Mouse (Mus musculus) T-helper 2 cell (primary cell): Measurements from ENCODE around the gene E4f1.

Experiments used
- in situ Hi-C: fragments of 300-600 bp; cut with MboI, MseI; formaldehyde crosslinking; loops from one replicate; pipeline ENCODE4 v1.15.1; 2025; ENCODE audit warnings: high pct_unique_total_duplicates

Gene E4f1

DNA sequence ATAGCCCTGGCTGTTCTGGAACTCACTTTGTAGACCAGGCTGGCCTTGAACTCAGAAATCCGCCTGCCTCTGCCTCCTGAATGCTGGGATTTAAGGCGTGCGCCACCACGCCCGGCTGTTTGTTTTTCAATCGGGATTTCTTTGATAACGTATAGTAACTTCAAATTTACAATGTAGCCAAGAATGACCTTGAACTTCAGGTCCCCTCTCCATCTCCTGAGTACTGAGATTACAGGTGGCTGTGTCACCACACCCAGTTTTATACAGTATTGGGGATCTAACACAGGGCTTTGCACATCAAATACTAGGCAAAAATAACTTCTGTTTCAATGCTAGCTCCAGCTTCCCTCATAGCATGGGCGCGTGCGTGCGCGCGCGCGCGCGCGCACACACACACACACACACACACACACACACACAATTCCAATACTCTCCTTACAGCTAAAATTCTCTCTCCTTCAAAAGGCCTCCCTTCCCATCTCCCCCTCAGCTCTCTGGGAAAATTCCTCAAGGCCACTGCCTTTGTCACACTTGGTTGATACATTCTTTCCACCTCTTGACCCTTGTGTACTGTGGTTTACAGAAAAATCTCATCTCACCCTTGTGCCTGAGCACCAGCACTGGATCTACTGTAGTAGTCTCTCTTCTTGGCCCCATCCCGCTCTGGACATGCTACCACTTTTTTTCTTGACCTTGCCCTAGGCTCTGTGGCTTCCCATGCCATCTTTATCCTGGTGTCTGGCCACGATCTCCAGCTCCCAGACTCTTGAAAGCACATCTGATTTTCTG lies 11.1 kb upstream of the E4f1 start:
- in situ Hi-C loops: loop anchor here (5.0 kb wide), 1 partner anchor 41 kb away; no protein-coding TSS in a partner anchor

DNA sequence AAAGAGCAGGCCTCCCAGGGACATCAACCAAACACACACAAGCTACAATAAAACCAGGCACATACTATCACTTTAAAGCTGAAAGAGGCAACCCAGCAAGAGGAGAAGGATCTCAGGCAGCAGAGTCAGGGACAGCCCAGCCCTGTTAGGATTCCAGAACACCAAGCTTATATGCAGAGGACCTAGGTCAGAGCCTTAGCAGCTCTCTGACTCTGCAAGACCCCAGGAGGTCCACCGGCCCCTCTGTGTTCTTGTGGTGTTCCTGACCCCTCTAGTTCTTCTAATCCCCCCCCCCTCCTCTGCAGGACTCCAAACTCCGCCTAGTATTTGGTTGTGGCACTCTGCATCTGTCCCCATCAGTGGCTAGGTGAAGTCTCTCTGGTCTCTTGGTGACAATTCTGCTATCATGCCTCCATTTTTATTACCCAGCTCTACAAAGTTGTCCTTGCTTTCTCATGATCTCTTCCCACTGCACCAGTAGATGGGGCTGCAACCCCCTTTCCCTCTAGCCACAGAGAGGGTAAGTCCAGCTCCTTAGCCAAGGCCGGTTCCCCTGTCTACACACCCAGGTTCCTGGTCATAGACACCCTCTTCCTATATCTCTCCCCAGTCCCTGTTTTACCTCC lies 10.2 kb upstream of the E4f1 start:
- in situ Hi-C loops: loop anchor here (5.0 kb wide), 1 partner anchor 42 kb away; no protein-coding TSS in a partner anchor

DNA sequence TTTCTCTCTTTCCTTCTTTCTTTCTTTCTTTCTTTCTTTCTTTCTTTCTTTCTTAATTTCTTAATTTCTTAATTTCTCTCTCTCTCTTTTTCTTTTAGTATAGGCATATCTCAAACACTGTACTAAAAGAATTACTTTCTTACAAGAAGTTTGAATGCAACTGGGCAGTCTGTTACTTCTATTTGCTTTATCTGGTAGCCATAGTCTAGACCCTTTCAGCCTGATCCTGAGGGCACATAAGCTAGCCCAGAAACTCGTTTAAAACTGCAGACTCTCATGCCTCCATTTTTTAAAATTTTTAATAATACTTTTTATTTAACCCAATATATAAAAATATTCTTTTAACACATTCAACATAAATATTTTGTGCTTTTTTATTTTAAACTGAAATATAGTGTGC lies 9.3 kb upstream of the E4f1 start:
- in situ Hi-C loops: no loop called here

DNA sequence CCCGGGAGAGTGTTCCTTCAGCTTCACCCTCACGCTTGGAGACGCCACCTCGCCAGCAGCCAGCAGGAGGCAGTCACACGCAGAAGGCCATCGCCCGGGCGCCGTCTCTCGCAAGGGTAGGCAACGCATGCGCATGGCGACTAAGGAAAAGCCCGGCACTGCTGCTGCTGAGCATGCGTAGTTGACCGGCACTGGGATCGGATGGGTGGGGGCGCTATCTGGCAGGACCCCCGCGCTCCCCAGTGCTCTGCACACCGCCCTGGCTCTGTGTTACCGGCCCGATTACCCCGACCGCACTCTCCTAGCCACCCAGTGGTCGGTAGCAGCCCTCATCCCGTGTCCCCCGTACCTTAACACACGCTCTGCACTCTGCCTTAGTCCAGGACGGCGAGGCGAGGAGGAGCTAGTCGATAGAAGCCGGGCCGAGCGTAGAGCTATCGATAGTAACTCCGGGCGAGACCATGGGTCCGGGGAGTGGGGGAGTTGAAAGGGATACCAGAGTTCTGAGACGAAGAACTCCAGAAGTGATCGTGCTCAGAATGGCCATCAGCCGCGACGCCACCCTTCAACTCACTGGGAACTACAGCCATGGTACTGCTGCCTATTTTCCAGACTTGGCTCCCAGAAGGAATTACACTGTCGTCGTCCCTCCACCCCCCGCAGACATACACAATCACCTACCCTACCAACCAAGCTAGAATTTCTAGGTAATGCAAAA lies 8.7 kb upstream of the E4f1 start, which contains the start of gene Mlst8:
Mlst8 (minus strand) TSS at position 416 of the 718 bp plus-strand sequence.
- in situ Hi-C loops: no loop called here

DNA sequence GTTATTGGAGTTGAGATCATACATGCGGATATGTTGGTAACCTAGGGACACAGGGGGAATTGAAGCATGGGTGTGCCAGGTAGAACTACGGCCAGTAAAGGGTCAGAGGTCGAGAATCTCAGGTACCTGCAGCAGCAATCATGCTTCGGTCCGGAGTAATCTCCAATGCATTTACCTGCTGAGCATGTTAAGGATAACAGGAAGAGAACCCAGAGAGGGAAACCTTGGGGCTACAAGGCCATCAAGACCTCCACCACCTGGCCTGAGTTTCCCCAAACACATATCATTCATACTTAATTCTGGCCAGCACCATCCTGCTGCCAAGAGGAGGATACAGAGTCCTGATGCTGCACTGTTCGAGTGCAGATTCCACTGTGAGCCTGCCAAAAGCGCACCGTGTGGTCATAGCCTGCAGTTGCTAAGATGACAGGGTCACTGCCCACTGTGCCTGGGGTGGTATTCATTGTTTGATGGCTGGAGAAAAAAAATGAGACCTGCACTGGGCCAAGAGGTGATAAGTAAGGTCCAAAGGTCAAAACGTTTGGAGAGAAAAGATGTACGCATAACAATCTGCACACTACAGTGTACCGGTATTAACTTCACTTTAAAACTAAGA lies 8.0 kb upstream of the E4f1 start:
- in situ Hi-C loops: no loop called here

DNA sequence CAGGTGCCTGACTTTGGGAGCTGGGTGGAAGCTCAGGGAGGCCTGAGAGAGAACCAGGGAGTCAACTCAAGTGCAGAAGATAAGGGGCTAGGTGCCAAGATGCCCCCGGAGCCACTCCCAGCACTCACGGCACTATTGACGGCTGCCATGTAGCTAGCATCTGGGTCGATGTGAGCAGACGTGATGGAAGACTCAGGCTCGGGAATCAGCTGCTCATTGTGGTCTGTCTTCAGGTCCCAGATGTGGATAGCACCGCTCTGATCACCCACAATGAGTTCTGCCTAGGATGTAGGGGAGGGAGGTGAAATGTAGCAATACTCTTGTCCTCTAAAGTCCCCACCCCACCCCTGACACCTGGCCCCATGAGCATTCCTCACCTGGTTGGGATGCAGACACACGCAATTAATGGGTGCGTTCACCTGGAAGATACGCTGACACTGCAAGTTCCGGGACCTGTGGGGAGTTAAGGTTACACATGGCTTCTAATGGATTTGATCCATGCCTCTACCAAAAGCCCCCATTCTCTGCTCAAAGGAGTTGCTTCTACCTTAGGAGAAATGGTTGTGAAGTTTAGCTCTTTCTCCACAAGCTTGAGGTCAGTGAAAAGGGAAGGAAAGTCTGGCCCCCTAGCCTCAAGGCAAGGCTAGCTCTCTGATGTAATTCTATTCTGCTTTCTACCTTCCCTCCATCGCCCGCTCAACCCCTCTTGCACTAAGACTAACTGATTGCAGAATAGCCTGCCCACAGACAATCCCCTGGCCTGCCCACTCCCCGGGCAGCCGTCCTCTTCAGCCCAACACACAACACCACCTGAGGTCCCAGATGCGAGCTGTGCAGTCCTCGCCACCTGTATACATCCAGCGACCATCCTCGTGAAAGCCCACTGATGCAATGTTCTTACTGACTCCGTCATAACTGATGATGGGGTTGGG lies 7.2 kb upstream of the E4f1 start:
- in situ Hi-C loops: no loop called here

DNA sequence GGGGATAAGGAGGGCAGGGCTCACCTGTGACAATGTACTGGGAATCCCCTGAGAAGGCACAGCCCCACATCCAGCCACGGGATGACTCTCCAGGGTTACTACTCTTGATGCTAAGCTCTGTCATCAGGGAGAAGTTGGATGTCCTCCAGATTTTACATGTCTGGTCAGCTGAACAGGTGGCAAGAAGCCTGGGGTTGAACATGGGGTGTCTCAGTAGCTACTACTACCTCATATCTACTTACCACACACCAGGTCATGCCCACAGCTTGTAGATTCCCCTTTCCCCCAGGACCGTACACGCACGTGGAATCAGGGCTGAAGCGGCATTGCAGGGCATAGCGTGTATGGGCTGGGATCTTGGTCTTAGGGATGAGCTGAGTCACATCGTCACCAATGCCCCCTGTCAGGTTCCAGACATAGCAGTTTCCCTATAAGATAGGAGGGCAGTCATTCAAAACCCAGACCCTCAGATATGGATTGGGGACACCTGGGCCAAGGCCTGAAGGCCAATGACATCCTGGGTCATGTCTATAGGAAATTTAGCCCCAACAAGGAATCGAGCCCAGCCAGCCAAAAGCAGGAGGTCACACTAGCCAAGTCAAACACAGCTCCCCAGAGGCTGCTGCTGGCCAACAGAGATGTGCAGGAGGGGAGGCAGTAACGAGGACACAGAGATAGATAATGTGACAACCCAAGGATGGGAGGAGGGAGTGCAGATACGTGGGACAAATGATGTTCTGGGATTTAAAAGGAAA lies 6.1 kb upstream of the E4f1 start:
- in situ Hi-C loops: no loop called here

DNA sequence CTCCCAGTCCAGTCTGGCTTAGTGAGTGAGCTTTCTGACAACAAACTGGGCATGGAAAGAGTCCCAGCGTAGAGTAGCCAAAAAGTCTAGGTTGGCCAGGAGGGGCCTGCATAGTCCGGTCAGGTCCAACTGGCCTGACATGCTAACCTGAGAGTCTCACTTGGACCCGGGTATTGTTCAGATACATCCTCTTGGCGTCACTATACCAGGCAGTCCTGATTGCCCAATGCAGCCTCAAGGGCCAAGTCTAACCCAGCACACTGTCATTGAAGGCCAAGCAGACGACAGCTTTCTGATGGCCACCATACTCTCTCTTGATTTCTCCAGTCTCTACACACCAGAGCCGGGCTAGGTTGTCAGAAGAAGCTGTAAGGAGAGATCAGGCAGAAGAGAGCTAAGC lies 5.5 kb upstream of the E4f1 start:
- in situ Hi-C loops: no loop called here

DNA sequence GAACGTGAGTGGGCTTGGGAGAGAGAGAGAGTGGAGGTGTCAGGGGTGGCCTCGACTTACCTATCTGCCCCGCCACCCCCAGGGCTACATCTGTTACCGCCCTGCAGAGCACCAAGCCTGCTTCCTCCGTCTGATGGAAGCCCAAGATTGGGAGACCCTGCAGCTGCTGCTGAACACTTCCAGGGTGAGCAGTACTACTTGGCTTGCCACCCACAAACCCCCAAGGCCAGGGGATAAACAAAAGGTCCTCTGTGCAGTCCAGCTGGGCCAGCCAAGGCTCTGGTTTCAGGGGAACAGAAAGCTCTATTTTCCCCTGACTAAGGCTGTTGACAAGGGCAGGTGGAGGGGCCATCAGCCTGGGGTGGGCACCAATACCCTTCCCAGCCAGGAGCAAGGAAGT lies 4.4 kb upstream of the E4f1 start:
- in situ Hi-C loops: loop anchor here (25.0 kb wide), 1 partner anchor 1388 kb away; the partner anchor contains the start of genes Mcrip2 and Wdr90

DNA sequence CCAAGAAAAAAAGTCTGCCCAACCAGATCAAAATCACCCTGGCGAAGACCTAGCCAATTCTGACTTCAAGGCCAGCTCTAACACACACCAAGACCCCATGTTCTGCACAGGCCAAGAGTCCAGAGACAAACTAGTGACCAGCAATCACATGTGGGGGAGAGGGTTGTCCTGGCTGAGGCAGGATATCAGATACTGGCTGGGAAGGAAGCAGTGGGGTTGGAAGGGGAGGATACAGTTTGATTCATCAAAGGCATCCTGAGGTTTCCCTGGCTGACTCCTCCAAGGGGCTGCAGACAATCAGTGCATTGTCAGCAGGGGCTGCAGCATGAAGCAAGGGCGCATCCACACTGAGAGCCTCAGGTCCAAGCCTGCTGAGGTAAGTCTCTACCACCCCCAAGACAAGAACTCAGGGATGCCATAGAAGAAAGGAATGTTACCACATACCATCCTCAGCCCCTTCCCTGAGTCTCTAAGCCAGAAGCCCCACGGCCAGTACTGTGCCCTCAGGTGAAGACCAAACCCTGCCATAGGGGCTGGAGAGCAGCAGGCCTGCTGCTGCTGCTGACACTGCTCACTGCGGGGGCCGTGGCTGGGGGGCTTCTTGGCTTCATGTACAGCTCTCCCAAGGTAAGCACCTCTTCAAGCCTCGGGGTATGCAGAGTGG lies 3.6 kb upstream of the E4f1 start, which contains the start of gene Bricd5:
Bricd5 (plus strand) TSS at position 273 of the 664 bp plus-strand sequence.
- in situ Hi-C loops: loop anchor here (25.0 kb wide), 1 partner anchor 1389 kb away; the partner anchor contains the start of genes Mcrip2 and Wdr90

DNA sequence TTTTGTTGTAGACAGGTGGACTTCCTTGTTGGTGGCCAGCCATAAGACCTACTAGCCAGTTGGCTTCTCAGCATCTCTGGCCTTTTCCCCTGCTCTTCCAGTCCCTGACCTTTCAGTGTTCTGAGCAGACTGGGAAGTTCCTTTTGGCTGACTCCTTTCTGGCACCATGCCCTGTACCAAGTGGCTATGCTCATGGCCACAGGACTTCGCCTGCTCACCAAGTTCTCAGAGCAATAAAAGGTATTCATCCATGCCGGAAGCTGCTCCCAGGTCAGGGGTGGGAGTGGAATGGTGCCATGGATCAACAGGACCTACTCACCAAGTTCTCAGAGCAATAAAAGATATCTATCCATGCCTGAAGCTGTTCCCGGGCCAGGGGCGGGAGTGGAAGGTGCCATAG lies 2.4 kb upstream of the E4f1 start:
- in situ Hi-C loops: loop anchor here (25.0 kb wide), 1 partner anchor 1390 kb away; the partner anchor contains the start of genes Mcrip2 and Wdr90

DNA sequence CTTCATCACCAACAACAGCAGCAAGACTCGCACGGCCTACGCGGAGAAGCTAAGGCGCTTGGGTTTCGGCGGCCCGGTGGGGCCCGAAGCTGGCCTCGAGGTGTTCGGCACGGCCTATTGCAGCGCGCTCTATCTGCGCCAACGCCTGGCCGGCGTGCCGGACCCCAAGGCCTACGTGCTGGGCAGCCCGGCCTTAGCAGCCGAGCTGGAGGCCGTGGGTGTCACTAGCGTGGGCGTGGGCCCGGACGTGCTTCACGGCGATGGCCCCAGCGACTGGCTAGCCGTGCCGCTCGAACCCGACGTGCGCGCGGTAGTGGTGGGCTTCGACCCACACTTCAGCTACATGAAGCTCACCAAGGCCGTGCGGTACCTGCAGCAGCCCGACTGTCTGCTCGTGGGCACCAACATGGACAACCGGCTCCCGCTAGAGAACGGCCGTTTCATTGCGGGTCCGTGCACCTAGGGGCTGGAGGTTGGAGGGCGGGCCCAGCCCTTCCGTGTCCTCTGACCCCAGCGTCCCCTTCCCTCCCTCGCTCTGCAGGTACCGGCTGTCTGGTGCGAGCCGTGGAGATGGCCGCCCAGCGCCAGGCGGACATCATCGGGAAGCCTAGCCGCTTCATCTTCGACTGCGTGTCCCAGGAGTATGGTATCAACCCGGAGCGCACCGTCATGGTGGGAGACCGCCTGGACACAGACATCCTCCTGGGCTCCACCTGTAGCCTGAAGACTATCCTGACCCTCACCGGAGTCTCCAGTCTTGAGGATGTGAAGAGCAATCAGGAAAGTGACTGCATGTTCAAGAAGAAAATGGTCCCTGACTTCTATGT lies 801 bp upstream of the E4f1 start:
- in situ Hi-C loops: loop anchor here (25.0 kb wide), 1 partner anchor 1391 kb away; the partner anchor contains the start of genes Mcrip2 and Wdr90

DNA sequence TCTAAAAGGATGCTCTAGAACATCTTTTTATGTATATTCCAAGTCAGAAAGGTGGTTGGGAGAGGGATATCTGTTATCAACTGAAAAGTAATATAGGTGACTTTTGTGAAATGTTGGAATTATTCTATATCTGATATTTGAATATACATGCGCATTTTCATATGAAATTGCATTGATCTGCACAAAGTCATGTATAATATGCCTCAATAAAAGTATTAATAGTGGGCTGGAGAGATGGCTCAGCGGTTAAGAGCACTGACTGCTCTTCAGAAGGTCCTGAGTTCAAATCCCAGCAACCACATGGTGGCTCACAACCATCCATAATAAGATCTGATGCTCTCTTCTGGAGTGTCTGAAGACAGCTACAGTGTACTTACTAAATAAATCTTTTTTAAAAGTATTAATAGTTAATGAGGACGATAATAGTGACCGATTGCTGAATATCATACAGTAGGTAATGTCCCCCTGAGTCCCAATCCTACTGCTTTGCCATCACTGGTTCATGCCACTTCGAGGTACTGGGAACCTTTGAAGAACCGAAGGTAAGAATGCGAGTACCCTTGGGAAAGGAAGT lies 690 bp downstream of the E4f1 start:
- in situ Hi-C loops: loop anchor here (25.0 kb wide), 1 partner anchor 1393 kb away; the partner anchor contains the start of genes Mcrip2 and Wdr90

DNA sequence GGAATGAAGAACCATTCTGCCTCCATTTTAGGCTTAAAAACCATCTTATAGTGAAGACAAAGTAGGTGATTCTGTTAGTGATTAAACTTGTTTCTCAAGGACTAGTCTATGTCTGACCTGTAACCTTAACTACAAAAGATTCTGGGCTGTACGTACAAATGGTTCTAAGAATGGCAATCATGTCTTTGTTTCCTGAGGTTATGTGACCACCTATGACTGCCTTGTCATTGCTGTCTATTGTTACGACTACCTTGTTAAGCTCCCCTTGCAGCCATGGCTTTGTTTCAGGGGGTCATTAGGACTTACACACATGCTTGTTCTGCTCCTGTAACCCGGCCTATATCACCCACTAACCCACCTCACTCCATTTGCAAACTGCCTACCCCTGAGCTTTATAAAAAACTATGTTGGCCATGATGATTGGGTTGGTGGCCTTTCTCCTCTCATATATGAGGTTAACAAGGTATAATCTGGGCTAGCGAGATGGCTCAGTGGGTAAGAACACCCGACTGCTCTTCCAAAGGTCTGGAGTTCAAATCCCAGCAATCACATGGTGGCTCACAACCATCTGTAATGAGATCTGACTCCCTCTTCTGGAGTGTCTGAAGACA lies 1.4 kb downstream of the E4f1 start:
- in situ Hi-C loops: loop anchor here (25.0 kb wide), 1 partner anchor 1394 kb away; the partner anchor contains the start of genes Mcrip2 and Wdr90

DNA sequence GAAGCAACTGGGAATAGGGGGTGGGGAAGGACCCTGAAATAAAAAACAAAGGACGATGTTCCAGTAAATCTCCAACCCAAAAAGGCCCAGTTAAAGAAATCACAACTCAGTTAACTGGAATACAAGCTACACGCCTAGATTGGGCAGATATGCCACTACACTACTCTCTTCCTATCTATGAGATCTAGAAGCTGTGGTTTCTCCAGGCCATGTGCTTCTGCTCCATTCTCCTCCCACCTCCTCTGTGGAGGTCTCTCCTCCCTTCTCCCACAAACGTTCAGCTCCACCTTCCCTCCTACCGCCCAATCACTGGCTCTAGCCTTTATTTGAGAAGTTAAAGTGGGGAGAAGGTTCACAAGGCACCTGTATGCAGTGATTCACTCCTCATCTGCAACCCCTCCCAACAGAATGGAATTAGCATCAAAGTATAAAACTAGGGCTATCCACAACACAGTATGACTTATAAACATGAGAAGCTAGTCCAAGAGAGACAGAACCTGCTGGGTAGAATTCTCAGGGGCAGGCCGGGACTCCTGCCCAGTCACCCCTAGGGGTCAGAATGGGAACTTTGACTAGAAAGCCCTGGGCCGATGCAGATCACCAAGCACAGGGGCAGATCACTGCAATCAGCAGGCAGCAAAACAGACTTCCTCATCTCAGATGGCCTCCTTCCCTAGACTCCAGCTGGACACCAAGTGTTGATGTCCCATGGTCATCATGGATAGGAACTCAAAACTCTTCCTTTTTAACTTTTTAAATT lies 6.6 kb downstream of the E4f1 start:
- in situ Hi-C loops: loop anchor here (25.0 kb wide), 1 partner anchor 1399 kb away; the partner anchor contains the start of genes Mcrip2 and Wdr90

DNA sequence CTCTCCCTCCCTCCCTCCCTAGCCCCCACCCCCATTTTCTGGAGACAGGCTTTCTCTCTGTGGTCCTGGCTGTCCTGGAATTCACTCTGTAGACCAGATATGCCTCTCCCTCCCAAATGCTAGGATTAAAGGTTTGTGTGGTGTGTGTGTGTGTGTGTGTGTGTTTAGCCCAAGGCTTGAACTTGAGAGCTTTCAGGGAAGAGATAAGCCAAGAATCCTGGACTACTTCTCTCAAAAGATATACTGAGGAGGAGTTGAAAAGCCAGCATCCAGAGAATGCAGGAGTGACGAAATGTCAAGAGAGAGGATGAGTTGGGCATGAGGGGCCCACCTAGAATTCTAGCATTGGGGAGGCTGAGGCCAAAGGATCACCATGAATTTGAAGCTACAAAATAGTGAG lies 7.2 kb downstream of the E4f1 start:
- in situ Hi-C loops: loop anchor here (25.0 kb wide), 1 partner anchor 1399 kb away; the partner anchor contains the start of genes Mcrip2 and Wdr90
